Mouse (Mus musculus) left cerebral cortex, postnatal 14 days (tissue): ENCODE measurements at regions not wholly inside any gene's neighbourhood (a gene's known extent, or its start where the extent isn't known, plus 50 kb on each side); places are given as distances from the start of the nearest gene placed in this dataset.

ENCODE experiments used
- DNase-seq, 2 experiments: peaks; one replicate each; pipeline ENCODE4 v3.0.0; 2021 to 2022; ENCODE audit warnings: low spot score in 2 of 2, mixed read lengths in 1 of 2
- intact Hi-C: fragments of 180-260 bp; cut with DNase I; formaldehyde crosslinking; loops from one replicate; pipeline ENCODE4 v1.15.1; 2025

- intact Hi-C loops: no loop called here
- DNase-seq: peak in 1 of 2 experiments; percentile 3
These were observed 732.4 kb downstream of the Nsun3 start for GRCm38 (mm10) chr16:62054182-62054581.

GRCm38 (mm10) chr16:62038049-62038448 is 748.6 kb downstream of the Nsun3 start:
- intact Hi-C loops: no loop called here

GRCm38 (mm10) chr16:61990397-61991070 is 796.1 kb downstream of the Nsun3 start:
- DNase-seq: no peak
- intact Hi-C loops: no loop called here

More at GRCm38 (mm10) chr16:62038049-62038448, 748.6 kb downstream of the Nsun3 start:
- DNase-seq: no peak
